Mouse (Mus musculus) heart, embryonic 10.5 days (tissue): Measurements from ENCODE around the gene Atp2a2. TPM values are rescaled to one million over a fixed set of nuclear protein-coding genes. Genes with fewer than 3 reads are reported as not detected.
A peak's percentile ranks its signal among the peaks of the same experiment; 100 is the strongest.
"Not testable (repeated sequence)": the region's sequence is repeated elsewhere in the genome, so short reads cannot be mapped to it uniquely, and the experiment has no call there.

Experiments used
- DNase-seq: peaks from one replicate; pipeline ENCODE4 v3.0.0-alpha.2; 2017; ENCODE audit warnings: low spot score
- H3K27ac ChIP-seq: fragments of 300-500 bp; sonication (generic); 2 replicates; pipeline ENCODE4 v1.5.1; 2016; ENCODE audit warnings: mild to moderate bottlenecking
- H3K27me3 ChIP-seq: fragments of 300-500 bp; sonication (generic); 2 replicates; pipeline ENCODE4 v1.6.1; 2016; ENCODE audit warnings: mild to moderate bottlenecking; ENCODE audit not compliant: poor library complexity, insufficient read depth, severe bottlenecking
- H3K36me3 ChIP-seq: fragments of 300-500 bp; sonication (generic); 2 replicates; pipeline ENCODE4 v1.6.1; 2016; ENCODE audit warnings: mild to moderate bottlenecking, moderate library complexity
- H3K4me1 ChIP-seq: fragments of 300-500 bp; sonication (generic); 2 replicates; pipeline ENCODE4 v1.6.1; 2016; ENCODE audit warnings: mild to moderate bottlenecking
- H3K4me3 ChIP-seq: fragments of 300-500 bp; sonication (generic); 2 replicates; pipeline ENCODE4 v1.5.1; 2016; ENCODE audit warnings: mild to moderate bottlenecking, moderate library complexity
- H3K9me3 ChIP-seq: fragments of 300-500 bp; sonication (generic); 2 replicates; pipeline ENCODE4 v1.6.1; 2016; ENCODE audit warnings: mild to moderate bottlenecking, moderate library complexity
- WGBS: fragments of 180-500 bp; shearing (Covaris S2); methylation state at CpG from one replicate; pipeline ENCODE4 v1.1.7; 2016; 5-methylcytosine and 5-hydroxymethylcytosine counted together
- polyA plus RNA-seq: library from polyadenylated mRNA; unstranded; fragments of >200 nt; fragmentation: Nextera tagmentation; extraction: Ambion mirVana; gene quantifications from 2 replicates; pipeline ENCODE4 v1.2.1, GENCODE M21; 2016

The Atp2a2 gene
- polyA plus RNA-seq, 1 experiment from 2014 or later, result 205 TPM

- no peaks in the 10 kb centered on the region for H3K9me3 ChIP-seq
Measured at GRCm38 (mm10) chr5:122434541-122434940, 67.5 kb downstream of the Atp2a2 start.

GRCm38 (mm10) chr5:122431221-122431620 is 70.8 kb downstream of the Atp2a2 start:
- 89% methylated on average over 8 of the region's 8 CpGs for WGBS
- H3K9me3 ChIP-seq, result no peaks in the 10 kb centered on the region
- DNase-seq, result no peak
- H3K27me3 ChIP-seq, result no peaks in the 10 kb centered on the region
- H3K36me3 ChIP-seq, result peaks cover 91% of the 10 kb centered on the region
- no peak overlapping the region for H3K27ac ChIP-seq
- no peak overlapping the region for H3K4me3 ChIP-seq
- H3K4me1 ChIP-seq, result no peaks in the 10 kb centered on the region

More at GRCm38 (mm10) chr5:122434541-122434940, 67.5 kb downstream of the Atp2a2 start:
- DNase-seq, result no peak
- Histone ChIP-seq H3K27ac (no peak overlapping the region), H3K36me3 (peaks cover 100% of the 10 kb centered on the region), H3K4me3 (no peak overlapping the region), H3K4me1 (0 out of 2 replicates have a peak, but pooled peaks cover 3% of the 10 kb centered on the region), H3K27me3 (no peaks in the 10 kb centered on the region)
- WGBS, result 79% methylated on average over 4 of the region's 4 CpGs

DNA sequence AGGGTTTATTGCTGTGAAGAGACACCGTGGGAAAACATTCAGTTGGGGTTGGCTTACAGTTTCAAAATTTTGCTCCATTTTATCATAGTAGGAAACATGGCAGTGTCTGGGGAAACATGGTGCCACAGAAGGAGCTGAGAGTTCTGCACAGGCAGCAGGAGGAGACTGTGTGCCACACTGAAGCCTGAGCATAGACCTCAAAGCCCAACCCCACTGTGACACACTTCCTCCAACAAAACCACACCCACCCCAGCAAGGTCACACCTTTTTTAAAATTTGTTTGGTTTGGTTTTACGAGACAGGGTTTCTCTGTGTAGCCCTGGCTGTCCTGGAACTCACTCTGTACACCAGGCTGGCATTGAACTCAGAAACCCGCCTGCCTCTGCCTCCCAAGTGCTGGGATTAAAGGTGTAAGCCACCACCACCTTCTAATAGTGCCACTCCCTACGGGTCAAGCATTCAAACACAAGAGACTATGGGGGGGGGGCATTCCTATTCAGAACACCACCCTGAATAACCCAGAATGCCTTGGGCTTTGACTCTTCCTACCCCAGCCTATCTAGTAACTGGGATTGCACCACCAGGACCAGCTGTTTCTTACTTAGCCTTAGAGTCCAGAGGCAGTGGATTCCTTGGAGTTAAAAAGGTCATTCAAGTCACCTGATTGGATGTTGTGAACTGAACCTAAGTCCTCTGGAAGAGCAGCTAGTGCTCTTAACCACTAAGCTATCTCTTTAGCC is 71.8 kb downstream of the Atp2a2 start:
- peaks cover 85% of the 10 kb centered on the region for H3K36me3 ChIP-seq
- H3K4me1 ChIP-seq, result no peaks in the 10 kb centered on the region
- H3K27me3 ChIP-seq, result no peaks in the 10 kb centered on the region
- no peak for DNase-seq
- H3K9me3 ChIP-seq, result no peaks in the 10 kb centered on the region
- no peak overlapping the region for H3K27ac ChIP-seq
- H3K4me3 ChIP-seq, result no peak overlapping the region
- 96% methylated on average over 4 of the region's 4 CpGs for WGBS

- peaks cover 16% of the 10 kb centered on the region for H3K4me1 ChIP-seq
- H3K9me3 ChIP-seq, result no peaks in the 10 kb centered on the region
- DNase-seq, result no peak
- H3K27me3 ChIP-seq, result no peaks in the 10 kb centered on the region
- 89% methylated on average over 2 of the region's 2 CpGs for WGBS
- no peak overlapping the region for H3K4me3 ChIP-seq
- peaks cover 40% of the 10 kb centered on the region for H3K36me3 ChIP-seq
- no peak overlapping the region for H3K27ac ChIP-seq
Measured at GRCm38 (mm10) chr5:122425550-122425949, 76.5 kb downstream of the Atp2a2 start.

DNA sequence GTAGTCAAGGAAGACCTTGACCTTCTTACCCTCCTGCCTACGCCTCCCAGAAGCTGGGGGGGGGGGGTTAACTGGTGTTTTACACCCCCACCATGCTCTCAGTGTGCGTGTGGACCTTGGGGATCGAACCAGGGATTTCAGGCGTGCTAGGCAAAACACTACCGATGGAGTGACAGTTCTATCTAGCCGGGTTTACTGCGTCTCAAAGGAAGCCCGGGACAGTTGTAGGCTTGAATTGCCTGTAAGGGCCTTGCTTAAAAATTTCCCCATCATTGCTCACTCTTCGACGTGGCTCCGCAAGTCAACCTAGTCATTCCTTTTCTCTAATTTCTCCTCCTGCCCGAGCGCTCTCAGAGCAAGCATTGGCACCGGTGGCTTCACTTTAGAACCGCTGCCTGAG is 78.9 kb downstream of the Atp2a2 start:
- Histone ChIP-seq H3K9me3 (no peaks in the 10 kb centered on the region), H3K4me3 (peak overlapping the region; percentile 90), H3K36me3 (peaks cover 16% of the 10 kb centered on the region), H3K27me3 (no peaks in the 10 kb centered on the region), H3K4me1 (peaks cover 16% of the 10 kb centered on the region), H3K27ac (peak overlapping the region; percentile 90)
- DNase-seq, result no peak
- WGBS, result 28% methylated on average over 15 of the region's 15 CpGs

DNA sequence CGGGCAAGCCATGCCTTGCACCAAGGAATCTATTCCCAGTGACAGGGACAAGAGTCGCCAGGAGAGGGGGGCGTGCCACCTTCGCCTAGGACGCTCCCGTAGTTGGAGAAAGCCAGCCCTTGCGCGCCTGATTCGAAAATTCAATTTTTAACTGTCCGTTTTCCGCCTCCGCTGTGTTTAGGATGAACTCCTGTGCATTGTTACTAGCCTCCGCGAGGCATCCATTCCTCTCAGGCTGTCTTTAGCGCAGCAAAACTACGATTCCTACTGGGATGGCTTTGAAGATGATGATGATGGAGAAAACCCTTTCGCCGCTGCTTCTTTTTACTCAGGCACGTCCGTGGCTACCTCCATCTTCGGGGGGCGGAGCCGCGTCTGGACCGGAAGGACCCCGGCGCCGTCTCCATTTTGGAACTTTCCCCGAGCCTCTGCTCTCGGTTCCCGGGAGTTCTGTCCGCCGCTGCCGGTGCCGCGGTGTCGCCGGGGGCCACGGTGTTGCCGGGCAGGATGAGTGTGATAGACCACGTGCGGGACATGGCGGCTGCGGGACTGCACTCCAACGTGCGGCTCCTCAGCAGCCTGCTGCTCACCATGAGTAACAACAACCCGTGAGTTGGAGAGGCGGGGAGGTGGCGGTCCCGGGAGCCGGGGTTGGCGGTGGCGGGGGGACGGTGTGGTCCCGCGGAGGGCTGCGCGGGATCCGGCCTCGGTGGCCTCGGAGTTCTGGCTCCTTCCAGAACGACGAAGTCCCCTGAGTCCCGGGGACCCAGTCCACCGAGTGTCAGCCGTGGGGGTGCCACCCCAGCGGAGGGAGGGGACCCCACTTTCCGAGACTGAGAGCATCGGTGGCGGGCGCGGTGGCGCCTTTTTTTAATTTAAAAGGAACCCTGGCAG is 79.7 kb downstream of the Atp2a2 start:
- H3K36me3 ChIP-seq, result peaks cover 12% of the 10 kb centered on the region; the same call in 1 of the 2 replicates
- H3K27me3 ChIP-seq, result no peaks in the 10 kb centered on the region
- H3K9me3 ChIP-seq, result no peaks in the 10 kb centered on the region
- peak overlapping the region; percentile 90 for H3K27ac ChIP-seq
- WGBS, result under 1% methylated on average over 73 of the region's 73 CpGs
- peak; percentile 95 for DNase-seq
- H3K4me3 ChIP-seq, result peak overlapping the region; percentile 90
- H3K4me1 ChIP-seq, result peaks cover 16% of the 10 kb centered on the region

- H3K4me3 ChIP-seq, result peak within 1 kb of the TSS; percentile 90
- DNase-seq, result no peak
- H3K36me3 ChIP-seq, result peaks cover 8% of the 10 kb centered on the region; the same call in 1 of the 2 replicates
- peaks cover 16% of the 10 kb centered on the region for H3K4me1 ChIP-seq
- H3K27me3 ChIP-seq, result no peaks in the 10 kb centered on the region
- H3K9me3 ChIP-seq, result no peaks in the 10 kb centered on the region
- 21% methylated on average over 17 of the region's 17 CpGs for WGBS
- peak within 1 kb of the TSS; percentile 90 for H3K27ac ChIP-seq
Measured at GRCm38 (mm10) chr5:122421271-122422068, 80.6 kb downstream of the Atp2a2 start, which contains the start of gene Anapc7. TSS of gene Anapc7 (plus strand) at chr5:122421693.

DNA sequence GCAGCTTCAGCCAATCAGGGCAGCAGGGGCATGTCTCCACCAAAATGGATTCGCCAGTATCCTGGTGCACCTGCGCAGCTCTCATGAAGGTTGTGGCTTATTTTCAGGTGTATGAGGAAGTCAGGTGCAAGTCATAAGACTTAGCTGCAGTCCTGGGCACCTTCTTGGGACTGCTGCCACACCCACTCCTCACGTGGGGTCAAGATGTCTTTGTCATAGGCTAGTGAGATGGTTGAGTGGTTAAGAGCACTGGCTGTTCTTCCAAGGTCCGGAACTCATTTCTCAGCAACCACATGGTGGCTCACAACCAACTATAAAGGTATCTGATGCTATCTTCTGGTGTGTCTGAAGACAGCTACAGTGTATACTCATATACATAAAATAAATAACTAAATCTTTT is 81.3 kb downstream of the Atp2a2 start:
- DNase-seq, H3K4me3 ChIP-seq, H3K27me3 ChIP-seq, H3K9me3 ChIP-seq, H3K36me3 ChIP-seq, H3K27ac ChIP-seq: not testable (repeated sequence)
- WGBS, result 51% methylated on average over 4 of the region's 4 CpGs
- H3K4me1 ChIP-seq, result peaks cover 16% of the 10 kb centered on the region

GRCm38 (mm10) chr5:122415465-122415864 is 86.6 kb downstream of the Atp2a2 start:
- no peak for DNase-seq
- no peak overlapping the region for H3K4me3 ChIP-seq
- no peaks in the 10 kb centered on the region for H3K4me1 ChIP-seq
- 85% methylated on average over 12 of the region's 12 CpGs for WGBS
- H3K9me3 ChIP-seq, result no peaks in the 10 kb centered on the region
- no peak overlapping the region for H3K27ac ChIP-seq
- H3K27me3 ChIP-seq, result no peaks in the 10 kb centered on the region
- H3K36me3 ChIP-seq, result peaks cover 2% of the 10 kb centered on the region; the same call in 1 of the 2 replicates

- H3K9me3 ChIP-seq, result no peaks in the 10 kb centered on the region
- H3K27ac ChIP-seq, result no peak overlapping the region
- 90% methylated on average over 5 of the region's 5 CpGs for WGBS
- no peak for DNase-seq
- H3K4me1 ChIP-seq, result no peaks in the 10 kb centered on the region
- H3K27me3 ChIP-seq, result no peaks in the 10 kb centered on the region
- H3K36me3 ChIP-seq, result peaks cover 13% of the 10 kb centered on the region; the same call in 1 of the 2 replicates
- no peak overlapping the region for H3K4me3 ChIP-seq
Measured at GRCm38 (mm10) chr5:122414351-122414750, 87.7 kb downstream of the Atp2a2 start.

GRCm38 (mm10) chr5:122412826-122413225 is 89.2 kb downstream of the Atp2a2 start:
- no peak for DNase-seq
- Histone ChIP-seq H3K9me3 (no peaks in the 10 kb centered on the region), H3K4me1 (no peaks in the 10 kb centered on the region), H3K36me3 (peaks cover 13% of the 10 kb centered on the region; the same call in 1 of the 2 replicates), H3K4me3 (no peak overlapping the region), H3K27me3 (no peaks in the 10 kb centered on the region), H3K27ac (no peak overlapping the region)
- 58% methylated on average over 6 of the region's 6 CpGs for WGBS

DNA sequence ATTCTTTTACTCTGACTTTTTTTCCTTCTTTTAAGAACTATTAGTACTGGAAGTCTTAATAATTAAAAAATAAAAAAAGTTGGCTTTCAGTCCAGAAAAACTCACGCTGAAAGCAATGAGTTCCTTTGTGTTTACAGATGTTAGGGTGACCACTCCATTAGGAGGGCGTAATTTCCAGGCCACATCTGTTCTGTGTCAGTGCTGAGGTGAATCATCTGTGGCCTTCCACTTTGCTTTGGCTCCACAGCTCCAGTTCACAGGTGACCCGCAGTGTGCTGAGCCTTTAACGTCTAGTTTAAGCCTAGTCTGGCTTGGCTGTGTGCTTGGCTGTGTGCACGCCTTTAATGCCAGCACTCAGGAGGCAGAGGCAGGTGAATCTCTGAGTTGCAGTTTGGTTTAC is 90.1 kb downstream of the Atp2a2 start:
- Histone ChIP-seq H3K4me1 (no peaks in the 10 kb centered on the region), H3K4me3 (no peak overlapping the region), H3K36me3 (peaks cover 22% of the 10 kb centered on the region), H3K27ac (no peak overlapping the region), H3K9me3 (no peaks in the 10 kb centered on the region), H3K27me3 (no peaks in the 10 kb centered on the region)
- 81% methylated on average over 5 of the region's 5 CpGs for WGBS
- DNase-seq, result no peak
